Mouse (Mus musculus): ENCODE results near the gene Txnl4b. TPM values are rescaled to one million over a fixed set of nuclear protein-coding genes. Genes with fewer than 3 reads are reported as not detected.

Txnl4b gene
- 10.0 and 14.3 TPM in 2 replicates for total RNA-seq (2014; rRNA removed)
- 33.5 TPM in 2 replicates for polyA plus RNA-seq (2015; fragmentation: Nextera tagmentation; extraction: Ambion mirVana)

GRCm38 (mm10) chr8:109565498-109566333 is at the start of gene Txnl4b, which contains the start of gene Dhx38:
TSS of gene Txnl4b (plus strand) at chr8:109565892.
TSS of gene Dhx38 (minus strand) at chr8:109565861.
- Histone ChIP-seq H3K36me3 (ENCODE audit: insufficient read depth, low read length) (peaks cover 22% of the 10 kb centered on the region), H3K4me1 (ENCODE audit: insufficient read depth, low read length) (peaks cover 6% of the 10 kb centered on the region; the same call in 1 of the 2 replicates), H3K9me3 (ENCODE audit: low read length) (no peaks in the 10 kb centered on the region), H3K9ac (replicated peaks; ENCODE audit: low read length, poor library complexity, severe bottlenecking) (peak within 1 kb of the TSS; percentile 83), H3K4me3 (ENCODE audit: low read depth, low read length) (peak within 1 kb of the TSS; percentile 93), H3K27me3 (ENCODE audit: insufficient read depth, low read length) (no peaks in the 10 kb centered on the region), H3K27ac (ENCODE audit: low read depth, low read length) (peak within 1 kb of the TSS; percentile 79), H3K4me2 (ENCODE audit: low read depth, low read length, poor library complexity, severe bottlenecking) (peak within 1 kb of the TSS; percentile 89)
- under 1% methylated on average over 50 of the region's 52 CpGs for WGBS
- no peak for TF ChIP-seq CTCF (IDR thresholded peaks at IDR 0.05)
- peak; percentile 100 for DNase-seq (ENCODE audit: low spot score)
- ATAC-seq (ENCODE audit: low FRiP score), result peak; percentile 99

- DNase-seq (ENCODE audit: low spot score), result no peak
- H3K4me2 ChIP-seq (ENCODE audit: low read depth, low read length, poor library complexity, severe bottlenecking), result no peak overlapping the region
- no peak overlapping the region for H3K27ac ChIP-seq (ENCODE audit: low read depth, low read length)
- no peak overlapping the region for H3K4me3 ChIP-seq (ENCODE audit: low read depth, low read length)
- 75% methylated on average over 2 of the region's 2 CpGs for WGBS
- no peaks in the 10 kb centered on the region for H3K4me1 ChIP-seq (ENCODE audit: insufficient read depth, low read length)
- H3K36me3 ChIP-seq (ENCODE audit: insufficient read depth, low read length), result no peaks in the 10 kb centered on the region
- ATAC-seq (ENCODE audit: low FRiP score), result no peak
- no peak overlapping the region for H3K9ac ChIP-seq (replicated peaks; ENCODE audit: low read length, poor library complexity, severe bottlenecking)
- no peak for TF ChIP-seq CTCF (IDR thresholded peaks at IDR 0.05)
- H3K9me3 ChIP-seq (ENCODE audit: low read length), result no peaks in the 10 kb centered on the region
- H3K27me3 ChIP-seq (ENCODE audit: insufficient read depth, low read length), result no peaks in the 10 kb centered on the region
Observed at GRCm38 (mm10) chr8:109524008-109524407, 41.7 kb upstream of the Txnl4b start.

DNA sequence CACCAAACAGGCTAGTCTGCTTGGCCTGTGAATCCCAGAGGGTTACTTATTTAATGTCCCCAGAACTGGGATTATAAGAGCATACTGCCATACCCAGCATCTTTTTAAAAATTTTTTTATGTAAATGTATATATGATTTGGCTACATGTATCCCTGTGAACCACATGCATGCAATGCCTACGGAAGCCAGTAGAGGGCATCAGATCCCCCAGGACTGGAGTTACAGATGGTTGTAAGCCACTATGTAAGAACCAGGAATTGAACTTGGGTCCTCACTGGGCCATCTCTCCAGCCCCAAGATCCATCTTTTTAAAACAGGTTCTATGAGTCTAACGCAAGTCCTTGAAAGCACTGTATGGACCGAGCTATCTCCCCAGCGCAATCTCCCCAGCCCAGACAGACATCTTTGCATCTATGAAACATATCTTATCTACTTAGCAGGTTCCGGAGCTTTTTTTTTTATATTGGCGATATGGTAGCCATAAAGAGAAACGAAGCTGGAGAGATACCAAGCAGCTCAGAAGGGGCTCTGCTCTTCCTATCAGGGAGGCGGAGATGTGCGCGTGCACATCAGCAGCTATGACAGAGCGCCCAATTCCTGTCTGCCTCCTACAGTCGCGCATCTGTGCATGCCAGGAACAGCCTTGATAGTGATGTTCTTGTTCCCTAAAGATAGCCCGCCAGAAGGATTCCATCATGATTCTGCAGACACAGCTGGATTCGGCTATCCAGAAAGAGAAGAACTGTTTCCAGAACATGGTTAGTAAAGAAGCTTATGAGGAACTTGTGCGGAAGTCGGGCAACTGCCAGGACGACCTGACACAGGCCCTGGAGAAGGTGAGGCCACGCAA is 30.3 kb upstream of the Txnl4b start:
- ATAC-seq (ENCODE audit: low FRiP score), result no peak
- H3K4me3 ChIP-seq (ENCODE audit: low read depth, low read length), result no peak overlapping the region
- H3K27ac ChIP-seq (ENCODE audit: low read depth, low read length), result no peak overlapping the region
- no peaks in the 10 kb centered on the region for H3K9me3 ChIP-seq (ENCODE audit: low read length)
- WGBS, result 89% methylated on average over 19 of the region's 19 CpGs
- peak; percentile 65 for TF ChIP-seq CTCF (IDR thresholded peaks at IDR 0.05)
- no peaks in the 10 kb centered on the region for H3K27me3 ChIP-seq (ENCODE audit: insufficient read depth, low read length)
- no peak overlapping the region for H3K4me2 ChIP-seq (ENCODE audit: low read depth, low read length, poor library complexity, severe bottlenecking)
- peak; percentile 42 for DNase-seq (ENCODE audit: low spot score)
- H3K4me1 ChIP-seq (ENCODE audit: insufficient read depth, low read length), result peaks cover 5% of the 10 kb centered on the region; the same call in 1 of the 2 replicates
- H3K36me3 ChIP-seq (ENCODE audit: insufficient read depth, low read length), result no peaks in the 10 kb centered on the region
- no peak overlapping the region for H3K9ac ChIP-seq (replicated peaks; ENCODE audit: low read length, poor library complexity, severe bottlenecking)

DNA sequence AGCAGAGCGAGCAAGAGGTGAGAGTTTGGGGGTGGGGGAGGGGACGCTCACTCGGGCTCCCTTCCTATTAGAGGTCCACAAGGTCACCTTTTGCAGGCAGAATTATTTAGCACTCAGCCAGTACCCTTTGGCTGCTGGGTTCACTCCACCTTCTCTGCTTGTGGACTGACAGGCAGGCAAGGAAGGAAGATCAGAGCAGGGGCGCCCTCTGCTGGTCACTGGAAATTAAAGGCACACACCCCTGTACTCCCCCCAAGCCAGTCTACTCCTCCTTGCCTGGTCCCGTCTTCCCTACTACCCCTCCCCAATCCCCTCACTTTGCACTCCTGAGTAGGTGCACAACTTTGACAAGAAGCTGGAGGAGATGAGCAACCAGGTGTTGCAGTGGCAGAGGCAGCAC is 29.0 kb upstream of the Txnl4b start:
- H3K9ac ChIP-seq (replicated peaks; ENCODE audit: low read length, poor library complexity, severe bottlenecking), result peak overlapping the region; percentile 36; the same call in 1 of the 2 replicates
- H3K4me2 ChIP-seq (ENCODE audit: low read depth, low read length, poor library complexity, severe bottlenecking), result peak overlapping the region; percentile 28
- peaks cover 5% of the 10 kb centered on the region; the same call in 1 of the 2 replicates for H3K4me1 ChIP-seq (ENCODE audit: insufficient read depth, low read length)
- H3K9me3 ChIP-seq (ENCODE audit: low read length), result no peaks in the 10 kb centered on the region
- no peaks in the 10 kb centered on the region for H3K36me3 ChIP-seq (ENCODE audit: insufficient read depth, low read length)
- H3K27ac ChIP-seq (ENCODE audit: low read depth, low read length), result 0 out of 2 replicates have a peak overlapping the region, but pooled peaks have one; percentile 51
- 5% methylated on average over 5 of the region's 5 CpGs for WGBS
- H3K27me3 ChIP-seq (ENCODE audit: insufficient read depth, low read length), result no peaks in the 10 kb centered on the region
- peak; percentile 81 for ATAC-seq (ENCODE audit: low FRiP score)
- H3K4me3 ChIP-seq (ENCODE audit: low read depth, low read length), result 0 out of 2 replicates have a peak overlapping the region, but pooled peaks have one; percentile 17
- peak; percentile 91 for TF ChIP-seq CTCF (IDR thresholded peaks at IDR 0.05)
- peak; percentile 83 for DNase-seq (ENCODE audit: low spot score)

DNA sequence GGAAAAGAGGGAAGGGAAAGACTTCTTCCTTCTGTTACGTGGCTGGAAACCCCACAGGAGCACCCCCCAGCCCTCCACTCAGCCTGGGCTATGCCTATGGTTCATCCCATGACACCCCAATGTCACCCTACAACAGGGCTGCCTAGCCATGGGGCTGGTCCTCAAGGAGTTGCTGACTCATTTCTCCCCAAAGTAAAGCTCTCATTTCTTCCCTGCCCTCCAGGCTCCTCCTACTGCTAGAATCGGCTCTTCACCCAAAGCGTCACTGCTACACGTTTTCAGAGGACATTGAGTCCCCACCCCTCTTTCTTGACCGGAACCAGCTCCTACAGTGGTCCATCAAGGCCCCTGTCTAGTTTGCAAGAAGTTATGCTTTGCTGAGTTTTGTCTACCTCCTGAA is 23.5 kb upstream of the Txnl4b start:
- H3K9ac ChIP-seq (replicated peaks; ENCODE audit: low read length, poor library complexity, severe bottlenecking), result no peak overlapping the region
- no peaks in the 10 kb centered on the region for H3K9me3 ChIP-seq (ENCODE audit: low read length)
- no peak for DNase-seq (ENCODE audit: low spot score)
- peaks cover 5% of the 10 kb centered on the region for H3K36me3 ChIP-seq (ENCODE audit: insufficient read depth, low read length)
- H3K4me2 ChIP-seq (ENCODE audit: low read depth, low read length, poor library complexity, severe bottlenecking), result no peak overlapping the region
- no peaks in the 10 kb centered on the region for H3K27me3 ChIP-seq (ENCODE audit: insufficient read depth, low read length)
- no peak for TF ChIP-seq CTCF (IDR thresholded peaks at IDR 0.05)
- H3K4me1 ChIP-seq (ENCODE audit: insufficient read depth, low read length), result no peaks in the 10 kb centered on the region
- WGBS, result 82% methylated on average over 5 of the region's 5 CpGs
- ATAC-seq (ENCODE audit: low FRiP score), result no peak
- H3K27ac ChIP-seq (ENCODE audit: low read depth, low read length), result no peak overlapping the region
- H3K4me3 ChIP-seq (ENCODE audit: low read depth, low read length), result no peak overlapping the region
